Mouse (Mus musculus): ENCODE results near the gene Il1rl2.

- no peak for TF ChIP-seq POLR2A (IDR thresholded peaks at IDR 0.05; ENCODE audit: borderline replicate concordance, control insufficient read depth, low read depth, low read length)
- no peak for TF ChIP-seq CTCF (IDR thresholded peaks at IDR 0.05; ENCODE audit: control insufficient read depth, insufficient read depth, low read length)
Measured at GRCm38 (mm10) chr1:40393214-40393613, 68.8 kb downstream of the Il1rl2 start.

All from bone marrow, adult 2 months (tissue).